Mouse (Mus musculus): ENCODE measurements around the gene Ccl25.

GRCm38 (mm10) chr8:4340207-4340606 lies 15.2 kb downstream of the Ccl25 start:
- TF ChIP-seq CTCF (IDR thresholded peaks at IDR 0.05; ENCODE audit: insufficient read depth, low read depth, low read length) (no peak), POLR2A (IDR thresholded peaks at IDR 0.05; ENCODE audit: insufficient read depth, low read depth, low read length) (no peak)
